Mouse (Mus musculus) heart, postnatal 0 days (tissue): ENCODE results near the gene Mr1. TPM values are rescaled to one million over a fixed set of nuclear protein-coding genes. Genes with fewer than 3 reads are reported as not detected.
A peak's percentile ranks its signal among the peaks of the same experiment; 100 is the strongest.

Experiments used
- ATAC-seq: fragments of 200-750 bp; cut with Nextera tagmentation; 2 replicates; pipeline ENCODE4 v1.8.0; 2017; ENCODE audit warnings: low read depth, moderate number of reproducible peaks, moderate library complexity; ENCODE audit not compliant: insufficient read depth
- DNase-seq: peaks from one replicate; pipeline ENCODE4 v3.0.0-alpha.2; 2016; ENCODE audit warnings: low spot score
- H3K27ac ChIP-seq: fragments of 300-500 bp; sonication (generic); 2 replicates; pipeline ENCODE4 v1.5.1; 2014; ENCODE audit warnings: low read depth, mild to moderate bottlenecking
- H3K27me3 ChIP-seq: fragments of 300-500 bp; sonication (generic); 2 replicates; pipeline ENCODE4 v1.6.1; 2014; ENCODE audit warnings: low read length, mixed read lengths; ENCODE audit not compliant: control insufficient read depth, insufficient read depth
- H3K36me3 ChIP-seq: fragments of 300-500 bp; sonication (generic); replicated peaks from 2 replicates; pipeline ENCODE4 v1.6.1; 2014; ENCODE audit warnings: low read length, mixed read lengths; ENCODE audit not compliant: control insufficient read depth, insufficient read depth
- H3K4me1 ChIP-seq: fragments of 300-500 bp; sonication (generic); 2 replicates; pipeline ENCODE4 v1.6.1; 2014; ENCODE audit warnings: antibody characterized with exemption; ENCODE audit not compliant: control insufficient read depth, insufficient read depth
- H3K4me2 ChIP-seq: fragments of 300-500 bp; sonication (generic); 2 replicates; pipeline ENCODE4 v1.6.1; 2014; ENCODE audit warnings: low read depth, mild to moderate bottlenecking, low read length, moderate library complexity
- H3K4me3 ChIP-seq: fragments of 300-500 bp; sonication (generic); 2 replicates; pipeline ENCODE4 v1.5.1; 2014; ENCODE audit warnings: low read depth, low read length
- H3K9ac ChIP-seq: fragments of 300-500 bp; sonication (generic); replicated peaks from 2 replicates; pipeline ENCODE4 v1.6.1; 2014; ENCODE audit warnings: low read depth, low read length, mixed read lengths
- H3K9me3 ChIP-seq: fragments of 300-500 bp; sonication (generic); replicated peaks from 2 replicates; pipeline ENCODE4 v1.6.1; 2016; ENCODE audit warnings: low read length; ENCODE audit not compliant: control insufficient read depth
- CTCF ChIP-seq: IDR thresholded peaks from 2 replicates; pipeline ENCODE4 v1.5.1; 2016; ENCODE audit warnings: antibody characterized with exemption, control low read depth, low read depth
- EP300 ChIP-seq: IDR thresholded peaks from 2 replicates; pipeline ENCODE4 v1.6.1; 2016; ENCODE audit warnings: antibody characterized with exemption, low read depth
- WGBS: fragments of 180-500 bp; shearing (Covaris S2); extraction: QIAGEN DNeasy Blood & Tissue Kit; methylation state at CpG from one replicate; pipeline ENCODE4 v1.1.7; 2014; 5-methylcytosine and 5-hydroxymethylcytosine counted together
- polyA plus RNA-seq: library from polyadenylated mRNA; unstranded; fragments of >200 nt; fragmentation: Nextera tagmentation; extraction: Ambion mirVana; gene quantifications from 2 replicates; pipeline ENCODE4 v1.2.1, GENCODE M21; 2015
- total RNA-seq: library from RNA; depleted of rRNA; stranded (reverse); fragments of >200 nt; gene quantifications from 2 replicates; pipeline ENCODE4 v1.2.3, GENCODE M21; 2014; ENCODE audit warnings: low replicate concordance; rRNA removed

Gene Mr1
- total RNA-seq (8.2 and 16.1 TPM in 2 replicates), polyA plus RNA-seq (6.5 and 7.2 TPM in 2 replicates)

DNA sequence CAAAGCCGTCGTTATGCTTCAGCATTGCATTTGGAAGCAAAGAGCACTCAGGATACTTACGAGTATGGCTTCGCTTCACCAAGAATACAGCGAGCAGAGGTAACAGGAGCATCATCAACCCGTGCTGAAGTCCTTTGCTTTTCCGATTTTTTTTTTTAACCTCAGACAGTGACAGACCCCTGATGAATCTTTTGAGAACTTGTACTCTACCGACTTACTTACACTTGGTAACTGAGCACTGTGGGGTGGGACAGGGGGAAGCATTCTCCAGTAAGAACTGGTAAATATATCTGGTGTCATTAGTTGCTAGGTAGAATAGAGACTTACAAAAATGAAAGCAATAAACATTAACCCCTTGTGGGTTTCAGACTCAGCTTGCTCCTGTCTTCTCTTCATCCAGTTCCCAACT is at the start of gene Mr1:
Mr1 (minus strand) TSS at position 243 of the 409 bp plus-strand sequence.
- H3K27me3 ChIP-seq: no peaks in the 10 kb centered on the region
- whole genome bisulfite sequencing: 16% methylated on average over 8 of the region's 8 CpGs
- H3K4me1 ChIP-seq: no peaks in the 10 kb centered on the region
- peak; percentile 98 for DNase-seq
- peak within 1 kb of the TSS; percentile 61 for H3K4me3 ChIP-seq
- peak within 1 kb of the TSS; percentile 75 for H3K27ac ChIP-seq
- H3K4me2 ChIP-seq: peak within 1 kb of the TSS; percentile 76
- no peaks in the 10 kb centered on the region for H3K36me3 ChIP-seq
- no peak for TF ChIP-seq CTCF
- peak within 1 kb of the TSS; percentile 58 for H3K9ac ChIP-seq
- no peaks in the 10 kb centered on the region for H3K9me3 ChIP-seq
- peak; percentile 98 for ATAC-seq

GRCm38 (mm10) chr1:155192805-155193368 is 46.3 kb upstream of the Mr1 start:
- Histone ChIP-seq H3K27me3 (no peaks in the 10 kb centered on the region), H3K36me3 (peaks cover 58% of the 10 kb centered on the region), H3K4me1 (peaks cover 3% of the 10 kb centered on the region; the same call in 1 of the 2 replicates), H3K9me3 (no peaks in the 10 kb centered on the region), H3K9ac (no peak overlapping the region), H3K4me3 (no peak overlapping the region), H3K27ac (no peak overlapping the region), H3K4me2 (no peak overlapping the region)
- DNase-seq: no peak
- no peak for ATAC-seq
- TF ChIP-seq CTCF (no peak), EP300 (no peak)
- 65% methylated on average over 15 of the region's 15 CpGs for WGBS

- Histone ChIP-seq H3K4me2 (no peak overlapping the region), H3K9me3 (no peaks in the 10 kb centered on the region), H3K4me1 (peaks cover 3% of the 10 kb centered on the region; the same call in 1 of the 2 replicates), H3K9ac (no peak overlapping the region), H3K4me3 (no peak overlapping the region), H3K27me3 (no peaks in the 10 kb centered on the region), H3K27ac (no peak overlapping the region), H3K36me3 (peaks cover 65% of the 10 kb centered on the region)
- TF ChIP-seq CTCF: no peak
- no peak for TF ChIP-seq EP300
- DNase-seq: no peak
- WGBS: 49% methylated on average over 2 of the region's 2 CpGs
- no peak for ATAC-seq
These were observed 45.1 kb upstream of the Mr1 start for GRCm38 (mm10) chr1:155191671-155192070.

DNA sequence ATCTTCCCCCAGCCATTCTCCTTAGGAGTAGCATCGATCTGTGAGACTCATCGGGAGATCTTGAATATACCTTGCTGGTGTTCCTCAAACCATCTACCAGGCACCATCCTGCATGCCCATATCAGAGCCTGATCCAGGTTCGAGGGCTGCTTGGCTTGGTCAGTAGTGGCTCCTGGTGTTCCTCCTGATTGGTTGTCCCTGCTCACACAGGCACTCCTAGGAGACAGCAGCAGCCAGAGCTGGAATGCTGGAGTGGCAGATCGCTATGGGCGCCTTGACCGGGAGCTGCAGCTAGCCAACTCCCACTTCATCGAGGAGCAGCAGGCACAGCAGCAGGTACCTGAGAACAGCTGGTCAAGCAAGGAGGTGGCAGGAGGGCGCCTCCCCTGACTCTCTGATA is 44.6 kb upstream of the Mr1 start:
- H3K27me3 ChIP-seq: no peaks in the 10 kb centered on the region
- TF ChIP-seq CTCF (no peak), EP300 (no peak)
- H3K9ac ChIP-seq: no peak overlapping the region
- H3K9me3 ChIP-seq: no peaks in the 10 kb centered on the region
- peaks cover 69% of the 10 kb centered on the region for H3K36me3 ChIP-seq
- H3K27ac ChIP-seq: no peak overlapping the region
- peaks cover 3% of the 10 kb centered on the region; the same call in 1 of the 2 replicates for H3K4me1 ChIP-seq
- 63% methylated on average over 8 of the region's 8 CpGs for WGBS
- H3K4me2 ChIP-seq: no peak overlapping the region
- DNase-seq (no peak), ATAC-seq (no peak; the same call in 1 of the 2 replicates)
- no peak overlapping the region for H3K4me3 ChIP-seq

DNA sequence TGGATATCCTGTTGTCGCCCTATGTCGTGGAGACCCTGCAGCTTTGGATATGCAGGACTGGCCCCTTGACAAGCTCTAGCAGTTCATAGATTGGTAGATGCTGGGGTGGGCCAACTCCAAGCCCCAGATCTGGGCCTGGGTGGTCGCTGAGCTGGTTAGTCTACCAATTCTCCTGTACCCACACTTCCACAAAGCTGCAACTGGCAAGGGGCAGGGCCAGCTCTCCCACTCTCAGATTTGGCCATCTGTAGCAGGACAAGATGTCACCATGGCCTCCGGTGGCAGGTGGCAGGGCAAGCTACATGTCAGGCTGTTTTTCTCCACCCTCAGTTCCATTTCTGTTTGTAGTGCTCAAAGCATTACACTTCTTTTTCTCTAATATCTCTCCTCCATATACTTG is 42.0 kb upstream of the Mr1 start:
- Histone ChIP-seq H3K4me2 (no peak overlapping the region), H3K36me3 (peaks cover 59% of the 10 kb centered on the region), H3K9ac (no peak overlapping the region), H3K27ac (no peak overlapping the region), H3K9me3 (no peaks in the 10 kb centered on the region), H3K4me1 (peaks cover 3% of the 10 kb centered on the region; the same call in 1 of the 2 replicates), H3K4me3 (no peak overlapping the region), H3K27me3 (no peaks in the 10 kb centered on the region)
- DNase-seq: no peak
- TF ChIP-seq CTCF (no peak), EP300 (no peak)
- no peak for ATAC-seq
- WGBS: 92% methylated on average over 4 of the region's 4 CpGs

DNA sequence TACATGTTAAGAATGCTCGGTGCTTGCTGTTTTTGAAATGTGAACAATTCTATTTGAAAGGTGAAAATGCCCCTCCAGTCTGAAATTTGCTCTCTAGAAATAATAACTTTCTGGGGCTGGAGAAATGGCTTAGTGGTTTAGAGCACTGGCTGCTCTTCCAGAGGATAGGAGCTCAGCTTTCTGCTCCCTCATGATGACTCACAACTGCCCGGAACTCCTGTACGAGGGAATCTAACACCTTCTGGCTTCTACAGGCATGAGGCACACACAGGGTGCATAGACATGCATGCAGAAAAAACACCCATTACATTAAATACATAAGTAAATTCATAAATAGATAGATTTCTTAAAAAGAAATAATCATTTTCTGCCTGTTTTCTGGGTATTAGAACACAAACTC is 37.6 kb upstream of the Mr1 start:
- Histone ChIP-seq H3K36me3 (peaks cover 46% of the 10 kb centered on the region), H3K27me3 (no peaks in the 10 kb centered on the region), H3K27ac (no peak overlapping the region), H3K4me2 (no peak overlapping the region), H3K9me3 (no peaks in the 10 kb centered on the region), H3K4me1 (no peaks in the 10 kb centered on the region), H3K9ac (no peak overlapping the region), H3K4me3 (no peak overlapping the region)
- no peak for DNase-seq
- TF ChIP-seq CTCF: no peak
- no peak for TF ChIP-seq EP300
- WGBS: 56% methylated on average over 3 of the region's 3 CpGs
- ATAC-seq: no peak
